Mouse (Mus musculus): ENCODE results near the gene Aloxe3. TPM values are rescaled to one million over a fixed set of nuclear protein-coding genes. Genes with fewer than 3 reads are reported as not detected.

The Aloxe3 gene
- total and polyA plus RNA-seq, 3 experiments = 0.13 to 0.23 TPM; not detected in 1

- H3K4me1 ChIP-seq (ENCODE audit: control insufficient read depth in 1 of 2, insufficient read depth in 2 of 2) = peaks cover 24 to 59% of the 10 kb centered on the region in 2 experiments
- in situ Hi-C loops (cut with MboI; ENCODE audit: low pct_ligation_motif_present, low pct_unique_long_range_greater_than_20kb, low sequenced_read_pairs) = loop anchor here (25.0 kb wide), 1 partner anchor 934 kb away; the partner anchor contains the start of genes Acadvl, Dlg4 and Dvl2
- no peak for TF ChIP-seq MEF2A (IDR thresholded peaks at IDR 0.05; ENCODE audit: borderline replicate concordance, low read depth, low read length)
- TF ChIP-seq HCFC1 (IDR thresholded peaks at IDR 0.05; ENCODE audit: low read depth, low read length) = no peak
- TF ChIP-seq SMC3 (IDR thresholded peaks at IDR 0.05; ENCODE audit: low read depth, low read length) = no peak
- TF ChIP-seq NELFE (IDR thresholded peaks at IDR 0.05; ENCODE audit: low read depth, low read length) = no peak
- TF ChIP-seq CHD2 (IDR thresholded peaks at IDR 0.05; ENCODE audit: low read length) = no peak
Measured at GRCm38 (mm10) chr11:69078041-69078440, 47.7 kb upstream of the Aloxe3 start.

GRCm38 (mm10) chr11:69078805-69079438 lies 46.8 kb upstream of the Aloxe3 start:
- peaks cover 4% of the 10 kb centered on the region for H3K9me3 ChIP-seq (replicated peaks; ENCODE audit: low read length)
- peak overlapping the region; percentile 60 for H3K27ac ChIP-seq (ENCODE audit: insufficient read depth, low read depth)
- H3K4me3 ChIP-seq (replicated peaks in 1 of 3; ENCODE audit: low read depth in 2 of 3, low read length in 2 of 3, poor library complexity in 1 of 3) = no peak overlapping the region
- H3K4me2 ChIP-seq (ENCODE audit: insufficient read depth, low read depth, poor library complexity, severe bottlenecking) = peak overlapping the region; percentile 76
- H3K27me3 ChIP-seq (replicated peaks) = peaks cover 17% of the 10 kb centered on the region
- H3K79me2 ChIP-seq (replicated peaks; ENCODE audit: control insufficient read depth, extremely low read depth, insufficient read depth, poor library complexity, severe bottlenecking) = no peaks in the 10 kb centered on the region
- in situ Hi-C loops (cut with MboI; ENCODE audit: low pct_ligation_motif_present, low pct_unique_long_range_greater_than_20kb, low sequenced_read_pairs) = loop anchor here (25.0 kb wide), 1 partner anchor 933 kb away; the partner anchor contains the start of genes Acadvl, Dlg4 and Dvl2
- H3K9ac ChIP-seq (ENCODE audit: insufficient read depth, low read depth) = no peak overlapping the region
- peak; percentile 92 for DNase-seq (ENCODE audit: extremely low read depth)
- dilution Hi-C loops (cut with MboI; ENCODE audit: extremely low pct_ligation_motif_present, extremely low pct_unique_long_range_greater_than_20kb, low sequenced_read_pairs) = no loop called here
- peaks cover 24 to 54% of the 10 kb centered on the region in 2 experiments for H3K4me1 ChIP-seq (ENCODE audit: control insufficient read depth in 1 of 2, insufficient read depth in 2 of 2)
- H3K36me3 ChIP-seq (replicated peaks in 1 of 2; ENCODE audit: control insufficient read depth in 1 of 2, insufficient read depth in 1 of 2, low read length in 1 of 2) = no peaks in the 10 kb centered on the region
- peak; percentile 94 for TF ChIP-seq JUND (conservative IDR thresholded peaks at IDR 0.05; ENCODE audit: low read depth, low read length)
- no peak for TF ChIP-seq E2F4 (IDR thresholded peaks at IDR 0.05; ENCODE audit: insufficient replicate concordance, low read depth, low read length)
- TF ChIP-seq ETS1 (conservative IDR thresholded peaks at IDR 0.05; ENCODE audit: low read depth, low read length) = peak; percentile 92
- TF ChIP-seq IRF4 (IDR thresholded peaks at IDR 0.05; ENCODE audit: low read depth, low read length) = peak; percentile 99
- TF ChIP-seq UBTF (IDR thresholded peaks at IDR 0.05; ENCODE audit: low read depth, low read length) = no peak
- no peak for TF ChIP-seq USF1 (IDR thresholded peaks at IDR 0.05; ENCODE audit: low read depth, low read length)
- TF ChIP-seq BHLHE40 (IDR thresholded peaks at IDR 0.05; ENCODE audit: low read depth, low read length) = peak; percentile 91
- peak; percentile 64; the same call in 1 of the 2 replicates for TF ChIP-seq ELF1 (IDR thresholded peaks at IDR 0.05; ENCODE audit: low read depth, low read length)
- peak; percentile 57 for TF ChIP-seq HCFC1 (IDR thresholded peaks at IDR 0.05; ENCODE audit: low read depth, low read length)
- TF ChIP-seq SMC3 (IDR thresholded peaks at IDR 0.05; ENCODE audit: low read depth, low read length) = peak; percentile 30
- TF ChIP-seq MEF2A (IDR thresholded peaks at IDR 0.05; ENCODE audit: borderline replicate concordance, low read depth, low read length) = peak; percentile 89
- TF ChIP-seq PAX5 (IDR thresholded peaks at IDR 0.05; ENCODE audit: low read length) = no peak
- peak; percentile 66; the same call in 1 of the 2 replicates for TF ChIP-seq MAFK (IDR thresholded peaks at IDR 0.05; ENCODE audit: insufficient replicate concordance, low read length)
- TF ChIP-seq TBP (conservative IDR thresholded peaks at IDR 0.05; ENCODE audit: low read depth, low read length) = peak; percentile 89
- no peak for TF ChIP-seq GABPA (IDR thresholded peaks at IDR 0.05; ENCODE audit: insufficient replicate concordance, low read depth, low read length)
- TF ChIP-seq NRF1 (IDR thresholded peaks at IDR 0.05; ENCODE audit: low read depth, low read length) = no peak
- peak; percentile 91 for TF ChIP-seq JUN (IDR thresholded peaks at IDR 0.05; ENCODE audit: insufficient read depth, low read depth, low read length)
- TF ChIP-seq ZMIZ1 (IDR thresholded peaks at IDR 0.05; ENCODE audit: low read depth, low read length) = 0 out of 2 replicates have a peak, but pooled peaks have one; percentile 50
- peak; percentile 93 for TF ChIP-seq ZNF384 (IDR thresholded peaks at IDR 0.05; ENCODE audit: low read depth, low read length)
- TF ChIP-seq NELFE (IDR thresholded peaks at IDR 0.05; ENCODE audit: low read depth, low read length) = peak; percentile 49
- peak; percentile 84 for TF ChIP-seq MAX (IDR thresholded peaks at IDR 0.05; ENCODE audit: low read length)
- 0 out of 2 replicates have a peak, but pooled peaks have one; percentile 45 for TF ChIP-seq KAT2A (IDR thresholded peaks at IDR 0.05; ENCODE audit: insufficient replicate concordance, low read length)
- peak; percentile 98 for TF ChIP-seq EP300 (IDR thresholded peaks at IDR 0.05; ENCODE audit: low read length)
- peak; percentile 92; the same call in 1 of the 2 replicates for TF ChIP-seq RCOR1 (conservative IDR thresholded peaks at IDR 0.05; ENCODE audit: low read depth, low read length)
- peak; percentile 1 for TF ChIP-seq RAD21 (IDR thresholded peaks at IDR 0.05; ENCODE audit: low read depth, low read length)
- no peak for TF ChIP-seq CHD1 (IDR thresholded peaks at IDR 0.05; ENCODE audit: low read depth, low read length)
- peak; percentile 93 for TF ChIP-seq TCF12 (IDR thresholded peaks at IDR 0.05; ENCODE audit: low read depth, low read length)
- no peak for TF ChIP-seq ZKSCAN1 (IDR thresholded peaks at IDR 0.05; ENCODE audit: borderline replicate concordance, low read depth, low read length)
- peak; percentile 77 for TF ChIP-seq MXI1 (IDR thresholded peaks at IDR 0.05; ENCODE audit: low read depth, low read length)

More at GRCm38 (mm10) chr11:69078041-69078440, 47.7 kb upstream of the Aloxe3 start:
- Histone ChIP-seq H3K4me2 (ENCODE audit: insufficient read depth, low read depth, poor library complexity, severe bottlenecking) (no peak overlapping the region), H3K27me3 (replicated peaks) (peaks cover 13% of the 10 kb centered on the region), H3K4me3 (replicated peaks in 1 of 3; ENCODE audit: low read depth in 2 of 3, low read length in 2 of 3, poor library complexity in 1 of 3) (no peak overlapping the region), H3K27ac (ENCODE audit: insufficient read depth, low read depth) (no peak overlapping the region), H3K9ac (ENCODE audit: insufficient read depth, low read depth) (no peak overlapping the region), H3K36me3 (replicated peaks in 1 of 2; ENCODE audit: control insufficient read depth in 1 of 2, insufficient read depth in 1 of 2, low read length in 1 of 2) (no peaks in the 10 kb centered on the region), H3K79me2 (replicated peaks; ENCODE audit: control insufficient read depth, extremely low read depth, insufficient read depth, poor library complexity, severe bottlenecking) (no peaks in the 10 kb centered on the region), H3K9me3 (replicated peaks; ENCODE audit: low read length) (no peaks in the 10 kb centered on the region)
- no peak for DNase-seq (ENCODE audit: extremely low read depth)
- dilution Hi-C loops (cut with MboI; ENCODE audit: extremely low pct_ligation_motif_present, extremely low pct_unique_long_range_greater_than_20kb, low sequenced_read_pairs) = no loop called here

All from CH12.LX (cell line).